Mouse (Mus musculus) retina, postnatal 7 days (tissue): ENCODE data around the gene Arl10.

Experiments used
- DNase-seq: peaks from one replicate; pipeline ENCODE4 v3.0.0-alpha.2; 2012; ENCODE audit warnings: low read depth, low spot score

Gene Arl10

GRCm38 (mm10) chr13:54574854-54575481, at the start of gene Arl10:
Gene Arl10, plus strand, starts transcription at chr13:54575015.
- DNase-seq = peak; percentile 54

DNA sequence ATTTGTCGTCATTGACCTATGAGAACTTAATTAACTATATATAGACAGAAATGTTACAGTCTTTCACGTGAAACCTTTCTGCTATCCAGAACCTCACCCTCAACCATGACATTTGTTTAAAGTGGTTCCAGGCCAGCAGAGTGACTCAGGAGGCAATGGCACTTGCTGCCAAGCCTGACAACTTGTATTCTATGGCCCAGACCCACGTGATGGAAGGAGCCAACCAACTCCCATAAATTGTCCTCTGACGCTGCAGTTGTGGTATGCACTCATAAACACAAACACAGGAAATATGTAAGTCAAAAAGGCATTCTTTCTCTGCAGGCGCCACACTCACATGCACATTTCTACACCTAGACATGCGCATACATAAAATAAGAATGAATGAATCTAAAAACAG, 47.7 kb upstream of the Arl10 start:
- DNase-seq = no peak

- no peak for DNase-seq
These were observed 42.7 kb upstream of the Arl10 start for GRCm38 (mm10) chr13:54532134-54532533.

- DNase-seq = no peak
These were observed 26.8 kb upstream of the Arl10 start for GRCm38 (mm10) chr13:54548036-54548435.

DNA sequence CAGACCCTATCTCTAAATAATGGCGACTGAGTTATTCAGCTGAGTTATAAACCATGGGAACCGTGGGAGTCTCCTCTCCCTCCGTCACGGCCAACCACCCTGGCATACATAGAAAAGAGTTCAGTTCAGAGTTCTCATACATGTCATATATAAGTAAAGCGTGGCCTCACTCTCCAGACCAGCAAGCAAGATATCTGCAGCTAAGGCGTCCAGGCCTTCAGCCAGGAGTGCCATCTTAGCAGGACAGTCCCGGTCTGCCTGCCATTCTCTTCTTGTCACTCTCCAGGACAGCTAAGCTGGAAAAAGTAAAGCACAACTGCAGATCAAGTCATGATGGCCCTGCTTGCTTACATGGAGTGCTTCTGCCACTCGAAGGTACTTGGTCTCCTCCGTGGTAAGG, 18.6 kb upstream of the Arl10 start:
- DNase-seq = no peak

- no peak for DNase-seq
These were observed 18.0 kb upstream of the Arl10 start for GRCm38 (mm10) chr13:54556796-54557195.

- no peak for DNase-seq
These were observed 17.2 kb upstream of the Arl10 start for GRCm38 (mm10) chr13:54557652-54558051.

DNA sequence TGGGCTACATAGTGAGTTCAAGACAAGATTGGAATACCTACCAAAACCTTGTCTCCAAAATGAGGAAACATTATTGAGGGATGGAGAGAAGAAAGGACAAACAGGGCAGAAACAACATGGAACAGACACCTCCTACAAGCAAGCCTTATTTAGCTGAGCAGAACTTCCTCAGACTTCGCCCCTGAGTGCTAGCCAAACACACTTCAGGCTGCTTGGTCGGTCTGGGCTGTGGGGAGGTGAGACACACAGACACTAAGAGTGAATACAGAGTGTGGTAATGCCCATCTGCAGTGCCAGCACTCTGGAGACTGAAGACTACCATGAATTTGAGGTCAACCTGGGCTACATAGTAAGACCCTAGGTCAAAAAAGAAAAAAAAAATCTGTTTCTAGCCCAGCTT, 15.2 kb upstream of the Arl10 start:
- DNase-seq = no peak

GRCm38 (mm10) chr13:54560608-54561007, 14.2 kb upstream of the Arl10 start:
- DNase-seq = no peak

DNA sequence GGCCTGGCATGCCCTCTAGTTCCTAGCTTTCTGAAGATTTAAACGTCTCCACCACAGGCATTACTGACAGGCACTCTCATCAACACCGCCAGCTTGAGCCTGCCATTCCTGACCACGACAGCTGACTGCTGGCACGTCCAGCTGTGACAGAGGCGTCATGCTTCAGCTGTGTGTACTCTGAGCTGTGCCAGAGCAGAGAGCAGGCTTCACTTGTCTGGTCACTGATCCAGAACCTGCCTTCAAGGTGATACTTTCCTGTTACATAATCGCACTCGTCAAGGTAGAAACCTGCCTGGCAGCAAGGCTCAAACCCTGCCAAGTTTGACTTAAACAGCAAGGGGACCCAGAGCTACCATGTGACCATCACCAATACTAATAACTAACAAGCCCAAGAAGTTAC, 12.3 kb upstream of the Arl10 start:
- DNase-seq = no peak

- DNase-seq = no peak
These were observed 10.3 kb upstream of the Arl10 start for GRCm38 (mm10) chr13:54564232-54565200.

DNA sequence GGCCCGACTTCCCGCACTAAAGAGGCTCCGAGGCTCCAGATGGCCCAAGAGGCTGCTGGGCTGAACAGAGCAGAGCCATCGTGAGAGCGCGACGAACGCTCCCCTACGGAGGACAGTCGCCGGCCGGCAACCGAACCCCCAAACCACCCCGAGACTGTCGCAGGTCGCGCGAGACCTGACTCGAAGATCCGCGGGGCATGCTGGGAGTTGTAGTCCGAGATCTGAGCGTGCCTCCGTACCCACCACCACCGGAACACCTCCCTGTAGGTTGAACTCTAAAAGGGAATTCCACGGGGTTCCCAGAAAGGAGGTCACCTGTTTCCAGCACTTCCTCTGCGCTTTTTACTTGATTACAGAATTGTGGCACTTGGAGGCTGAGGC, 9.6 kb upstream of the Arl10 start, which contains the start of gene 4833439L19Rik:
Gene 4833439L19Rik (minus strand): TSS at position 235 of the 381 bp plus-strand sequence.
- peak; percentile 88 for DNase-seq

DNA sequence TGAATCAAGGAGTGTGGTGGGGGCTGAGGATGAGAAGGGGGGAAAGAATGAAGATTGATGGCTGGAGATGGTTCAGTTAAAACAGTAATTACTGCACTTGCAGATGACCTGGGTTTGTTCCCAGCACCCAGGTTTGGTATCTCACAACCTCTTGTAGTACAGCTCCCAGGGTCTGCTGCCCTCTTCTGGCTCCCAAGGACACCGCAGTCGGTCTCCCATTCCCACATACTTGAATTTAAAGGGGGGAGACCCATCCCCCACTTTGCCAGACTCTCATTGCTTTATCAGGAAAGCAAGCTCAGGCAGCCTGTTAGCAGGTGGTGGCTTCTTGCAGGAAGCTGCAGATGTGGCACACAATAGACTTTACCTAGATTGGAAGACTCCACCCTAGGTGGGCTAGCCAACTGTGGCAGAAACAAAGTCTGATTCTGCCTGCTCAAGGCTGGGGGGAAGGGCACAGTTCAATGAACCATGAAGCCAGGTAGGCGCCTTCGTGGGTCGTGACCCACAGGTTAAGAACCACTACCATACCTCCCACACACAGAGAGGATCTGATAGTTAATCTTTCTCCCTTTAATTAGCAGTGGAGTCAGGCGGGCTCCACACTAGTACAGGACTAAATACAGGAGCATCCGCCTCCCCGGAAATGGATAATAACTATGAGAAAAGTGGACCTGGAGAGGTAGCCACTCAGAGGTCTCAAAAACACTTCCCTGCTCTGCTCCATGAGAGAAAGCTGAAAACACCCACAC, 9.0 kb upstream of the Arl10 start:
- DNase-seq = no peak

- no peak for DNase-seq
These were observed 6.4 kb upstream of the Arl10 start for GRCm38 (mm10) chr13:54568380-54568779.

GRCm38 (mm10) chr13:54569282-54569681, 5.5 kb upstream of the Arl10 start:
- no peak for DNase-seq

- no peak for DNase-seq
These were observed 4.1 kb upstream of the Arl10 start for GRCm38 (mm10) chr13:54570736-54571135.

- no peak for DNase-seq
These were observed 3.2 kb upstream of the Arl10 start for GRCm38 (mm10) chr13:54571637-54572036.

DNA sequence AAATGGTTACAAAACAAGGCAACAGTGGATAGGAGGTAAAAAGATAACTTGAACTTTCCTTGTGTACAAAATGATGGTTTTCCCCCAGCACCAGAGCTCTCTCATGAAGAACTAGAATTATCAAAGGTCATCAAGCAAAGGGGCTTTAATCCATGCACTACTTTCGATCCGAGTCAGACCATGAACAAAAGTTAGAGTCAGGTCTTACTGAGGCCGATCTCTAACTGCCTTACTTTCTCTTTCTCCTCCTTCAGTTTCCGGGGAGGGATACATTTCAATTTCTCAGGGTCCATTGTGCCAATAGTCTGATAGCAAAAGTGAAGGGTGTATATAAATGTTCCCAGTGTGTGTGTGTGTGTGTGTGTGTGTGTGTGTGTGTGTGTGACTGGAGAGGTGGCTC, 2.2 kb upstream of the Arl10 start:
- no peak for DNase-seq

- no peak for DNase-seq
These were observed 674 bp downstream of the Arl10 start for GRCm38 (mm10) chr13:54575489-54575888.

- DNase-seq = no peak
These were observed 3.1 kb downstream of the Arl10 start for GRCm38 (mm10) chr13:54577652-54578507.

GRCm38 (mm10) chr13:54581385-54581784, 6.6 kb downstream of the Arl10 start:
- DNase-seq = no peak
